Mouse (Mus musculus): Measurements from ENCODE around the gene Rad9b. TPM values are rescaled to one million over a fixed set of nuclear protein-coding genes. Genes with fewer than 3 reads are reported as not detected.

Rad9b gene
- 4.6 and 5.4 TPM in 2 replicates for polyA plus RNA-seq (2021; fragmentation: Nextera tagmentation)
- long read RNA-seq, experiment 1, partial matches to known transcripts: 0 of 3 reads
- long read RNA-seq, experiment 1, other reads (novel, unspliced or antisense): 3 of 3 reads
- long read RNA-seq, experiment 2, partial matches to known transcripts: 2 of 14 reads
- long read RNA-seq, experiment 2, other reads (novel, unspliced or antisense): 6 of 14 reads

GRCm38 (mm10) chr5:122353807-122354491, at the start of gene Rad9b, which contains the start of gene Vps29:
Gene Rad9b, minus strand, starts transcription at chr5:122354233.
Gene Vps29, plus strand, starts transcription at chr5:122354369.

GRCm38 (mm10) chr5:122391786-122392180, 37.8 kb upstream of the Rad9b start, which contains the start of gene Arpc3:
Gene Arpc3, plus strand, starts transcription at chr5:122391878.

GRCm38 (mm10) chr5:122372192-122372769, 18.2 kb upstream of the Rad9b start, which contains the start of gene Fam216a:
Gene Fam216a, minus strand, starts transcription at chr5:122372364.

GRCm38 (mm10) chr5:122371591-122372191, 17.7 kb upstream of the Rad9b start, which contains the start of gene Gpn3:
Gene Gpn3, plus strand, starts transcription at chr5:122371876.

GRCm38 (mm10) chr5:122284183-122285028, 69.6 kb downstream of the Rad9b start, which contains the start of gene Pptc7:
Gene Pptc7, plus strand, starts transcription at chr5:122284365.

Other genes starting within 250 kb of the Rad9b start
- gene Ccdc63, start 213.4 kb downstream of the Rad9b start, polyA plus RNA-seq (2021; fragmentation: Nextera tagmentation): 0.18 TPM in 1 of 2 replicates, not detected in the other
- gene Ppp1cc, start 196.0 kb downstream of the Rad9b start, polyA plus RNA-seq (2021; fragmentation: Nextera tagmentation): 32.0 and 37.7 TPM in 2 replicates
- 3.3 and 3.6 TPM in 2 replicates for gene Hvcn1, start 147.4 kb downstream of the Rad9b start, polyA plus RNA-seq (2021; fragmentation: Nextera tagmentation)
- 1.6 and 2.0 TPM in 2 replicates for gene Tctn1, start 89.8 kb downstream of the Rad9b start, polyA plus RNA-seq (2021; fragmentation: Nextera tagmentation)
- gene Pptc7, start 69.9 kb downstream of the Rad9b start, polyA plus RNA-seq (2021; fragmentation: Nextera tagmentation): 6.9 and 7.2 TPM in 2 replicates
- gene Vps29, start 136 bp upstream of the Rad9b start, polyA plus RNA-seq (2021; fragmentation: Nextera tagmentation): 376 and 407 TPM in 2 replicates
- 29.9 and 30.3 TPM in 2 replicates for gene Gpn3, start 17.6 kb upstream of the Rad9b start, polyA plus RNA-seq (2021; fragmentation: Nextera tagmentation)
- 115 and 117 TPM in 2 replicates for gene Fam216a, start 18.1 kb upstream of the Rad9b start, polyA plus RNA-seq (2021; fragmentation: Nextera tagmentation)
- 47.5 and 50.7 TPM in 2 replicates for gene Arpc3, start 37.6 kb upstream of the Rad9b start, polyA plus RNA-seq (2021; fragmentation: Nextera tagmentation)
- 20.0 and 20.7 TPM in 2 replicates for gene Anapc7, start 67.5 kb upstream of the Rad9b start, polyA plus RNA-seq (2021; fragmentation: Nextera tagmentation)
- gene Atp2a2, start 148.0 kb upstream of the Rad9b start, polyA plus RNA-seq (2021; fragmentation: Nextera tagmentation): 54.2 and 55.8 TPM in 2 replicates

Measured in layer of hippocampus, adult 6 months (tissue).